18 mouse cellular contexts compared by ENCODE assay signal in the genomic region with DNA sequence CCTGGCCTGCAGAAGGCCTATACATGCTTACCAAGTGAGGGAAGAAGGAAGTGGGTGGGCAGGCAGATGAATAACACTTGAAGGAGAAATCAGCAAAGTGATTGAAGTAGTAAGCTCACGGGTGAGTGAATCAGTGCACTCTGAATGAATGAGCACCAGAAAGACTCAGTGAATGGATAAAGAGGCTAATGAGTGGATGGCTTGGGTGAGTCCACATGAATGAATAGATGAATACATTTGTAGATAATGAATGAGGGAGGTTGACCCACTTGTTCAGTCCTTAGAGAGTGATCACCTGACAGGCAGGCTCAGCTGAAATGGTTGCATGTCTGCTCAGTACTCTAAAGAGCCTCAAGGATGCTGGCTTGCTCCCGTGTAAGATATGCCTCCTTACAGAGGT.
DNase-seq lines count a peak whose midpoint lies in the region; ATAC-seq lines count a peak whose summit lies in the region.
"Had no signal": no experiment of that assay in that cellular context is flagged by ENCODE, and none has a peak within 500 bp of the region (broad histone marks: within the 10 kb centered on the region; RNA-seq: fewer than 3 reads in every experiment).

No protein-coding gene starts in this region.

- peaks cover 17% of the 10 kb centered on the region for H3K27me3 ChIP-seq in forebrain, embryonic 12.5 days
- no peaks in the 10 kb centered on the region for H3K27me3 ChIP-seq in hindbrain, embryonic 15.5 days
- H3K27me3 ChIP-seq in neural tube, embryonic 15.5 days (replicated peaks): no peaks in the 10 kb centered on the region
- H3K27me3 ChIP-seq: lung, embryonic 15.5 days; neural tube, embryonic 13.5 days; stomach, embryonic 15.5 days had no signal

- H3K9me3 ChIP-seq in forebrain, embryonic 12.5 days: 0 out of 2 replicates have a peak, but pooled peaks cover 3% of the 10 kb centered on the region
- no peaks in the 10 kb centered on the region for H3K9me3 ChIP-seq in hindbrain, embryonic 15.5 days
- no peaks in the 10 kb centered on the region for H3K9me3 ChIP-seq in neural tube, embryonic 15.5 days (replicated peaks)
- H3K9me3 ChIP-seq: heart, embryonic 13.5 days; lung, embryonic 15.5 days; neural tube, embryonic 13.5 days; stomach, embryonic 15.5 days had no signal

- no peak overlapping the region for H3K4me2 ChIP-seq in forebrain, embryonic 12.5 days
- no peak overlapping the region for H3K4me2 ChIP-seq in hindbrain, embryonic 15.5 days
- no peak overlapping the region for H3K4me2 ChIP-seq in neural tube, embryonic 15.5 days
- H3K4me2 ChIP-seq: heart, embryonic 13.5 days; lung, embryonic 15.5 days; neural tube, embryonic 13.5 days; stomach, embryonic 15.5 days had no signal

- peak; percentile 92 for ATAC-seq in forebrain, embryonic 12.5 days (ENCODE audit: low FRiP score)
- peak; percentile 57; the same call in 1 of the 2 replicates for ATAC-seq in hindbrain, embryonic 15.5 days (ENCODE audit: low FRiP score, low read depth)
- ATAC-seq in neural tube, embryonic 15.5 days (ENCODE audit: low FRiP score): peak; percentile 56; the same call in 1 of the 2 replicates
- ATAC-seq: activated CD4-positive, CD25-positive, alpha-beta regulatory T cell, adult 4 months had no signal

- H3K9ac ChIP-seq in forebrain, embryonic 12.5 days: no peak overlapping the region
- H3K9ac ChIP-seq in hindbrain, embryonic 15.5 days: no peak overlapping the region
- no peak overlapping the region for H3K9ac ChIP-seq in neural tube, embryonic 15.5 days (replicated peaks)
- H3K9ac ChIP-seq: heart, embryonic 13.5 days; lung, embryonic 15.5 days; neural tube, embryonic 13.5 days; stomach, embryonic 15.5 days had no signal

- peak; percentile 34 for DNase-seq in embryo, embryonic 10.5 days (ENCODE audit: low spot score)
- no peak for DNase-seq in embryo, embryonic 10 days (ENCODE audit: low spot score)
- no peak for DNase-seq in kidney, adult 9 months
- no peak for DNase-seq in cerebellum, adult 18-20 months
- no peak for DNase-seq in natural killer cell, adult 2 months (ENCODE audit: low spot score in 2 of 2)
- DNase-seq: kidney, adult 2 months; kidney, postnatal 4 days; right cerebral cortex, adult 18-20 months; spleen, adult 18-20 months had no signal

- WGBS in forebrain, embryonic 12.5 days: 25% methylated on average over 2 of the region's 2 CpGs
- WGBS in hindbrain, embryonic 15.5 days: 29% methylated on average over 2 of the region's 2 CpGs
- 35% methylated on average over 2 of the region's 2 CpGs for WGBS in neural tube, embryonic 15.5 days

- H3K36me3 ChIP-seq in forebrain, embryonic 12.5 days (replicated peaks): no peaks in the 10 kb centered on the region
- no peaks in the 10 kb centered on the region for H3K36me3 ChIP-seq in hindbrain, embryonic 15.5 days
- H3K36me3 ChIP-seq in neural tube, embryonic 15.5 days: no peaks in the 10 kb centered on the region
- H3K36me3 ChIP-seq: heart, embryonic 13.5 days; lung, embryonic 15.5 days; neural tube, embryonic 13.5 days; stomach, embryonic 15.5 days had no signal

- H3K4me3 ChIP-seq in forebrain, embryonic 12.5 days (replicated peaks): no peak overlapping the region
- no peak overlapping the region for H3K4me3 ChIP-seq in hindbrain, embryonic 15.5 days
- H3K4me3 ChIP-seq in neural tube, embryonic 15.5 days (replicated peaks): no peak overlapping the region
- H3K4me3 ChIP-seq: heart, embryonic 13.5 days; lung, embryonic 15.5 days; megakaryocyte, embryonic 14.5 days; neural tube, embryonic 13.5 days; stomach, embryonic 15.5 days had no signal

- peaks cover 14% of the 10 kb centered on the region for H3K4me1 ChIP-seq in forebrain, embryonic 12.5 days
- H3K4me1 ChIP-seq in hindbrain, embryonic 15.5 days (replicated peaks): 0 out of 2 replicates have a peak, but pooled peaks cover 3% of the 10 kb centered on the region
- H3K4me1 ChIP-seq in neural tube, embryonic 15.5 days: 0 out of 2 replicates have a peak, but pooled peaks cover 5% of the 10 kb centered on the region
- H3K4me1 ChIP-seq: heart, embryonic 13.5 days; lung, embryonic 15.5 days; megakaryocyte, embryonic 14.5 days; neural tube, embryonic 13.5 days; stomach, embryonic 15.5 days had no signal

- H3K27ac ChIP-seq in forebrain, embryonic 12.5 days: no peak overlapping the region
- H3K27ac ChIP-seq in hindbrain, embryonic 15.5 days (replicated peaks): no peak overlapping the region; the same call in 1 of the 2 replicates
- H3K27ac ChIP-seq in neural tube, embryonic 15.5 days (replicated peaks): no peak overlapping the region
- H3K27ac ChIP-seq: heart, embryonic 13.5 days; lung, embryonic 15.5 days; neural tube, embryonic 13.5 days; stomach, embryonic 15.5 days had no signal
